Mouse (Mus musculus) embryonic facial prominence, embryonic 12.5 days (tissue): ENCODE data around the gene Bmp7. TPM values are rescaled to one million over a fixed set of nuclear protein-coding genes. Genes with fewer than 3 reads are reported as not detected.

ENCODE experiments used
- ATAC-seq: fragments of 200-750 bp; cut with Nextera tagmentation; 2 replicates; pipeline ENCODE4 v1.8.0; 2017; ENCODE audit not compliant: insufficient number of reproducible peaks, insufficient read depth, low FRiP score, low TSS enrichment
- H3K27ac ChIP-seq: fragments of 300-500 bp; sonication (generic); 2 replicates; pipeline ENCODE4 v1.5.1; 2016; ENCODE audit warnings: mild to moderate bottlenecking
- H3K27me3 ChIP-seq: fragments of 300-500 bp; sonication (generic); 2 replicates; pipeline ENCODE4 v1.6.1; 2016; ENCODE audit warnings: mild to moderate bottlenecking, moderate library complexity
- H3K36me3 ChIP-seq: fragments of 300-500 bp; sonication (generic); 2 replicates; pipeline ENCODE4 v1.6.1; 2016; ENCODE audit warnings: mild to moderate bottlenecking
- H3K4me1 ChIP-seq: fragments of 300-500 bp; sonication (generic); 2 replicates; pipeline ENCODE4 v1.6.1; 2016
- H3K4me2 ChIP-seq: fragments of 300-500 bp; sonication (generic); replicated peaks from 2 replicates; pipeline ENCODE4 v1.6.1; 2016; ENCODE audit warnings: mild to moderate bottlenecking, moderate library complexity
- H3K4me3 ChIP-seq: fragments of 300-500 bp; sonication (generic); 2 replicates; pipeline ENCODE4 v1.5.1; 2016; ENCODE audit warnings: mild to moderate bottlenecking
- H3K9ac ChIP-seq: fragments of 300-500 bp; sonication (generic); 2 replicates; pipeline ENCODE4 v1.6.1; 2016; ENCODE audit warnings: mild to moderate bottlenecking, moderate library complexity
- H3K9me3 ChIP-seq: fragments of 300-500 bp; sonication (generic); 2 replicates; pipeline ENCODE4 v1.6.1; 2016; ENCODE audit warnings: mild to moderate bottlenecking, moderate library complexity
- WGBS: fragments of 180-500 bp; shearing (Covaris S2); methylation state at CpG from one replicate; pipeline ENCODE4 v1.1.7; 2016; 5-methylcytosine and 5-hydroxymethylcytosine counted together
- polyA plus RNA-seq: library from polyadenylated mRNA; unstranded; fragments of >200 nt; fragmentation: Nextera tagmentation; extraction: Ambion mirVana; gene quantifications from 2 replicates; pipeline ENCODE4 v1.2.1, GENCODE M21; 2016

Bmp7 gene
- polyA plus RNA-seq, 1 experiment from 2014 or later: 28.4 TPM

GRCm38 (mm10) chr2:172927643-172928042 lies 12.5 kb downstream of the Bmp7 start:
- no peak for ATAC-seq
- WGBS: 58% methylated on average over 5 of the region's 5 CpGs
- Histone ChIP-seq H3K36me3 (no peaks in the 10 kb centered on the region; the same call in 1 of the 2 replicates), H3K4me2 (no peak overlapping the region), H3K4me1 (peaks cover 70% of the 10 kb centered on the region), H3K27ac (no peak overlapping the region), H3K27me3 (peaks cover 8% of the 10 kb centered on the region; the same call in 1 of the 2 replicates), H3K4me3 (no peak overlapping the region), H3K9ac (no peak overlapping the region), H3K9me3 (no peaks in the 10 kb centered on the region)

- no peak overlapping the region for H3K27ac ChIP-seq
- H3K4me3 ChIP-seq: no peak overlapping the region
- no peak for ATAC-seq
- H3K27me3 ChIP-seq: peaks cover 8% of the 10 kb centered on the region; the same call in 1 of the 2 replicates
- H3K4me2 ChIP-seq: no peak overlapping the region
- peaks cover 72% of the 10 kb centered on the region for H3K4me1 ChIP-seq
- no peaks in the 10 kb centered on the region for H3K9me3 ChIP-seq
- H3K9ac ChIP-seq: no peak overlapping the region
- H3K36me3 ChIP-seq: no peaks in the 10 kb centered on the region; the same call in 1 of the 2 replicates
- WGBS: 72% methylated on average over 4 of the region's 4 CpGs
Observed at GRCm38 (mm10) chr2:172926311-172926710, 13.8 kb downstream of the Bmp7 start.

- WGBS: 19% methylated on average over 6 of the region's 6 CpGs
- H3K27me3 ChIP-seq: peaks cover under 1% of the 10 kb centered on the region; the same call in 1 of the 2 replicates
- 0 out of 2 replicates have a peak, but pooled peaks have one; percentile 28 for ATAC-seq
- H3K4me2 ChIP-seq: no peak overlapping the region
- H3K36me3 ChIP-seq: no peaks in the 10 kb centered on the region; the same call in 1 of the 2 replicates
- H3K4me3 ChIP-seq: no peak overlapping the region
- no peak overlapping the region for H3K9ac ChIP-seq
- H3K9me3 ChIP-seq: no peaks in the 10 kb centered on the region
- H3K27ac ChIP-seq: peak overlapping the region; percentile 55; the same call in 1 of the 2 replicates
- peaks cover 61% of the 10 kb centered on the region for H3K4me1 ChIP-seq
Observed at GRCm38 (mm10) chr2:172924961-172925360, 15.2 kb downstream of the Bmp7 start.

GRCm38 (mm10) chr2:172923198-172923597 lies 16.9 kb downstream of the Bmp7 start:
- Histone ChIP-seq H3K36me3 (no peaks in the 10 kb centered on the region; the same call in 1 of the 2 replicates), H3K4me1 (peaks cover 43% of the 10 kb centered on the region), H3K27me3 (no peaks in the 10 kb centered on the region), H3K9ac (no peak overlapping the region), H3K27ac (no peak overlapping the region), H3K4me3 (no peak overlapping the region), H3K4me2 (no peak overlapping the region), H3K9me3 (no peaks in the 10 kb centered on the region)
- no peak for ATAC-seq
- WGBS: 82% methylated on average over 7 of the region's 7 CpGs

GRCm38 (mm10) chr2:172922597-172922996 lies 17.5 kb downstream of the Bmp7 start:
- H3K27ac ChIP-seq: peak overlapping the region; percentile 55; the same call in 1 of the 2 replicates
- 43% methylated on average over 5 of the region's 5 CpGs for whole genome bisulfite sequencing
- no peak for ATAC-seq
- no peak overlapping the region for H3K4me2 ChIP-seq
- no peaks in the 10 kb centered on the region; the same call in 1 of the 2 replicates for H3K36me3 ChIP-seq
- H3K9ac ChIP-seq: no peak overlapping the region; the same call in 1 of the 2 replicates
- H3K4me1 ChIP-seq: peaks cover 37% of the 10 kb centered on the region
- H3K9me3 ChIP-seq: no peaks in the 10 kb centered on the region
- no peaks in the 10 kb centered on the region for H3K27me3 ChIP-seq
- H3K4me3 ChIP-seq: no peak overlapping the region

GRCm38 (mm10) chr2:172914018-172914417 lies 26.1 kb downstream of the Bmp7 start:
- WGBS: 85% methylated on average over 14 of the region's 14 CpGs
- no peak for ATAC-seq

GRCm38 (mm10) chr2:172911715-172912114 lies 28.4 kb downstream of the Bmp7 start:
- Histone ChIP-seq H3K4me1 (peaks cover 46% of the 10 kb centered on the region), H3K27ac (no peak overlapping the region), H3K9ac (no peak overlapping the region), H3K4me3 (no peak overlapping the region), H3K4me2 (no peak overlapping the region), H3K27me3 (no peaks in the 10 kb centered on the region), H3K36me3 (peaks cover 5% of the 10 kb centered on the region; the same call in 1 of the 2 replicates), H3K9me3 (no peaks in the 10 kb centered on the region)
- ATAC-seq: no peak
- WGBS: 37% methylated on average over 5 of the region's 5 CpGs

More at GRCm38 (mm10) chr2:172914018-172914417, 26.1 kb downstream of the Bmp7 start:
- peaks cover 5% of the 10 kb centered on the region; the same call in 1 of the 2 replicates for H3K36me3 ChIP-seq
- H3K27me3 ChIP-seq: no peaks in the 10 kb centered on the region
- no peak overlapping the region for H3K4me2 ChIP-seq
- no peak overlapping the region for H3K4me3 ChIP-seq
- H3K9me3 ChIP-seq: no peaks in the 10 kb centered on the region
- H3K9ac ChIP-seq: no peak overlapping the region
- no peak overlapping the region for H3K27ac ChIP-seq
- peaks cover 24% of the 10 kb centered on the region for H3K4me1 ChIP-seq

GRCm38 (mm10) chr2:172911157-172911556 lies 29.0 kb downstream of the Bmp7 start:
- Histone ChIP-seq H3K9me3 (no peaks in the 10 kb centered on the region), H3K9ac (no peak overlapping the region), H3K4me3 (no peak overlapping the region), H3K27ac (no peak overlapping the region), H3K4me2 (no peak overlapping the region), H3K36me3 (peaks cover 5% of the 10 kb centered on the region; the same call in 1 of the 2 replicates), H3K4me1 (peaks cover 51% of the 10 kb centered on the region), H3K27me3 (no peaks in the 10 kb centered on the region)
- ATAC-seq: no peak
- WGBS: 67% methylated on average over 6 of the region's 6 CpGs

GRCm38 (mm10) chr2:172909463-172909862 lies 30.7 kb downstream of the Bmp7 start:
- no peaks in the 10 kb centered on the region for H3K27me3 ChIP-seq
- H3K4me2 ChIP-seq: no peak overlapping the region
- H3K9ac ChIP-seq: no peak overlapping the region
- ATAC-seq: no peak
- H3K27ac ChIP-seq: 0 out of 2 replicates have a peak overlapping the region, but pooled peaks have one; percentile 9
- H3K9me3 ChIP-seq: no peaks in the 10 kb centered on the region
- peaks cover 51% of the 10 kb centered on the region for H3K4me1 ChIP-seq
- peaks cover 12% of the 10 kb centered on the region for H3K36me3 ChIP-seq
- no peak overlapping the region for H3K4me3 ChIP-seq
- 30% methylated on average over 6 of the region's 6 CpGs for WGBS

GRCm38 (mm10) chr2:172906146-172906545 lies 34.0 kb downstream of the Bmp7 start:
- Histone ChIP-seq H3K27me3 (no peaks in the 10 kb centered on the region), H3K9me3 (no peaks in the 10 kb centered on the region), H3K4me3 (no peak overlapping the region), H3K36me3 (peaks cover 6% of the 10 kb centered on the region; the same call in 1 of the 2 replicates), H3K4me1 (peaks cover 44% of the 10 kb centered on the region), H3K4me2 (no peak overlapping the region), H3K9ac (no peak overlapping the region), H3K27ac (no peak overlapping the region)
- WGBS: 68% methylated on average over 9 of the region's 9 CpGs
- ATAC-seq: no peak

GRCm38 (mm10) chr2:172905057-172905456 lies 35.1 kb downstream of the Bmp7 start:
- Histone ChIP-seq H3K4me3 (no peak overlapping the region), H3K9me3 (no peaks in the 10 kb centered on the region), H3K4me1 (peaks cover 50% of the 10 kb centered on the region), H3K36me3 (peaks cover 6% of the 10 kb centered on the region; the same call in 1 of the 2 replicates), H3K9ac (no peak overlapping the region), H3K27me3 (no peaks in the 10 kb centered on the region), H3K27ac (no peak overlapping the region), H3K4me2 (no peak overlapping the region)
- 90% methylated on average over 5 of the region's 5 CpGs for WGBS
- no peak for ATAC-seq

- 85% methylated on average over 6 of the region's 6 CpGs for WGBS
- H3K4me3 ChIP-seq: no peak overlapping the region
- peaks cover 45% of the 10 kb centered on the region for H3K4me1 ChIP-seq
- peaks cover 6% of the 10 kb centered on the region; the same call in 1 of the 2 replicates for H3K36me3 ChIP-seq
- no peak overlapping the region for H3K9ac ChIP-seq
- H3K9me3 ChIP-seq: no peaks in the 10 kb centered on the region
- H3K27ac ChIP-seq: no peak overlapping the region
- no peak overlapping the region for H3K4me2 ChIP-seq
- ATAC-seq: no peak
- H3K27me3 ChIP-seq: no peaks in the 10 kb centered on the region
Observed at GRCm38 (mm10) chr2:172904614-172905013, 35.5 kb downstream of the Bmp7 start.
